Mouse (Mus musculus) testis, adult 2 months (tissue): ENCODE data around the gene Fam199x.

Experiments
- CTCF ChIP-seq: fragments of 200-500 bp; IDR thresholded peaks from 2 replicates; pipeline ENCODE4 v1.5.1; 2012; ENCODE audit warnings: low read depth, mild to moderate bottlenecking, inconsistent platforms, low read length, moderate library complexity; ENCODE audit not compliant: control insufficient read depth, insufficient read depth, insufficient replicate concordance
- POLR2A ChIP-seq: fragments of 200-500 bp; IDR thresholded peaks from 2 replicates; pipeline ENCODE4 v1.6.1; 2012; ENCODE audit warnings: low read depth, mild to moderate bottlenecking, inconsistent platforms, low read length, moderate library complexity; ENCODE audit not compliant: control insufficient read depth

DNA sequence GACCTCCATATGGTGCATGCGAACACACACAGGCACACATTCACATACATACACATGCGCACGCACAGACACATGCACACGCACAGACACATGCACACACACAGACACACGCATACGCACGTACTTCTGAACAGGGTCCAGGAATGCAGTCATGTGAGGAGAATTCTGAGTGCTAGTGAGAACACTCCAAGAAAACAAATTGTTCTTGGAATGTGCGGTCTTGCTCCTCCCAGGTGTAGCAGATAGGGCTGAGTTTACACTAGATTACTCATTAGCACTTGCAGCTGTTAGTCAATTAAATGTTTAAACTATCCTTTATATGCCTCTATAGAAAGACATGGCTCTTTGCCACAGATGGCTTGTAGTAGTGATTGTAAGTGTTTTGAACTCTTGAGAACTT, 18.5 kb upstream of the Fam199x start:
- TF ChIP-seq POLR2A: no peak
- TF ChIP-seq CTCF: no peak
